Mouse (Mus musculus) brain, adult 2 months (tissue): Measurements from ENCODE around the gene Numb.
"Not testable (repeated sequence)": the region's sequence is repeated elsewhere in the genome, so short reads cannot be mapped to it uniquely, and the experiment has no call there.

ENCODE experiments used
- DNase-seq: peaks from one replicate; pipeline ENCODE4 v3.0.0; 2011; ENCODE audit warnings: low read depth, low spot score

The Numb gene

GRCm38 (mm10) chr12:83922724-83923485, 1.2 kb upstream of the Numb start:
- DNase-seq, result peak; percentile 37

GRCm38 (mm10) chr12:83920721-83921441, 853 bp downstream of the Numb start:
- no peak for DNase-seq

GRCm38 (mm10) chr12:83916884-83917283, 4.8 kb downstream of the Numb start:
- DNase-seq, result peak; percentile 77

DNA sequence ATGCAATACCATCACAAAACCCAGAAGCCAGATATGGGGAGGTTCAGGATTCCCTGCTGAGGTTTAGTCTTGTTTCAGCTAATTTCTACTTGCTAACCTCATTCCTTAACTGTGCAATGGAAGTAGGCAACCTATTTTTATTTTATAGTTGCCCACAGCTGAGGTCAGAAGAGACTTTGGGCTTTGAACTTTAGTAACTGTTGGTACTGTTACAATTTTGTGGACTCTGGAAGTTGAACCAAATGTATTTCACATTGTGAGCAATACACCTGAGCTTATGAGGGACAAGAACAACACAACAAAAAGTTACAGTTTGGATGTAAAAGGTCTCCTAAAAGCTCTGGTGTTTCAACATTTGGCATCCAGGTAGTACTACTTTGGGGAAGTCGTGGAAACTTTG, 6.9 kb downstream of the Numb start:
- no peak for DNase-seq

GRCm38 (mm10) chr12:83914202-83914740, 7.5 kb downstream of the Numb start:
- DNase-seq, result peak; percentile 92

GRCm38 (mm10) chr12:83910451-83910850, 11.3 kb downstream of the Numb start:
- no peak for DNase-seq

GRCm38 (mm10) chr12:83892926-83893325, 28.8 kb downstream of the Numb start:
- no peak for DNase-seq

- DNase-seq, result no peak
Measured at GRCm38 (mm10) chr12:83891278-83891677, 30.5 kb downstream of the Numb start.

DNA sequence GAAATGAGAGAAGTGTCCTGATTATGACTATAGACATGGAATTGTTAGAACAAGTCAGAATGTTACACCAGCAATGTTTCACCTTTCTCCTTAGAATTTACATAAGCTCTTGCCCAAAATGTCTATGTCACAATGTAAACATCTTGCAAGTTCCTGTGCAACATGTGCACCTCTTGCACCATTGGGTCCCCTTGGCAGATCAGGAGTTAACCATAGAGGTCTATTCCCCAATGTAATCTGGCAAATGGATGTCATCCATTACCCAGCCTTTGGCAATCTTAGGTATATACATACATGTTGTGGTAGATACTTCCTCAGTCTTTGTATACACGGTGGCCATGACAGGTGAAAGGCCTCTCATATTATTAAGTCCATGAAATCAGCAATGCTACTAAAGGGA, 32.6 kb downstream of the Numb start:
- no peak for DNase-seq

- DNase-seq, result peak; percentile 90
Measured at GRCm38 (mm10) chr12:83885516-83886285, 36.0 kb downstream of the Numb start.

DNA sequence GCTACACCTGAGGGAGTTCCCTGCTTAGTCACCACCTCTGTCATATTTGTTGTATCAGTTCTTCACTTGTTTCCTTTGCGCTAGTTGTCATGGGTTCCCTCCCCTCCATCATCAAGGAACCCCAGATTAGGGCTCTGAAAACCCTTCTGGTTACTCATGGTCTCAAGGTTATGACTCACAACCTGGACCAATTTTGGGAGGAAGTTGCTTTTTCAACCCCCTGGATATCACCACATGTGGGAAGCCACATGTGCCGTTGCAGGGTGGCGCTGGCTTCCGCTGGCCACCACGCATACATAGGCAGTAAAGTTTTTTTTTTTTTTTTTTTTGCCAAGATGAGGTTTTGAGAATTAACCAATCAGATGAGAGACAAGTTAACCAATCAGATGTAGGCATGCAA, 36.7 kb downstream of the Numb start:
- not testable (repeated sequence) for DNase-seq

- peak; percentile 73 for DNase-seq
Measured at GRCm38 (mm10) chr12:83882503-83882902, 39.2 kb downstream of the Numb start.

- no peak for DNase-seq
Measured at GRCm38 (mm10) chr12:83882088-83882487, 39.6 kb downstream of the Numb start.

DNA sequence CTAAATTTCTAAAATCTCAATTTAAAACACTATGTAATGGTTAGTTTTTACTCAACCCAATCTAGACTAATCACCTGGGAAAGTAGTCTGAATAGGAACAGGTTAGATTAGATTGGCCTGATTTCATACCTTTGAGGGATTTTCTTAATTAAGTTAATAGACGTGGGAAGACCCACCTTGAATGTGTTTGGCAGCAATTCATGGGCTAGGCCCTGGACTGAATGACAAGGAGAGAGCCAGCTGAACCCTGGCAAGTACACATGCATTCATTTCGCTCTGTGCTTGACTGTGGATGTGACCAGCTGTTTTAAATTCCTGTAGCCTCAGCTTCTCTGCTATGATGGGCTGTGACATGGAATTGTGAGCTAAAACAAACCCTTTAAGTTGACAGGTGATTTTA, 40.8 kb downstream of the Numb start:
- DNase-seq, result no peak

- DNase-seq, result no peak
Measured at GRCm38 (mm10) chr12:83875097-83875496, 46.6 kb downstream of the Numb start.

DNA sequence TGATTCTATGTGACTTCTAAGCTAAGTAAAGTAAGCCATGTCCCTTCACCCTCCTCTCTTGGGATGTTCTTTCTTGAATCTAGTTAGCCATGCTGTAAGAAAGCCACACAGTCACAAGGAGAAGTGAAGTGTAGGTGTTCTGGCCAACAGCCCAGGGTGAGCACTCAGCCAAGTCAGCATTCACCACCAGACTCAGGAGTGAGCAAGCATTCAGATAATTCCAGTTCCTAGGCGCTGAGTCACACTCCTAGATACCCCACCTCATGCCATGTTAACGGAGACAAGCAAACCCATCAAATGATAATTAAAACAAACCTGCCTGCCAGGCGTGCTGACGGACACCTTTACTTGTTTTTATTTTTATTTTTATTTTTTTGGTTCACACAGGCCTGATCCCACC, 47.1 kb downstream of the Numb start:
- DNase-seq, result peak; percentile 96

DNA sequence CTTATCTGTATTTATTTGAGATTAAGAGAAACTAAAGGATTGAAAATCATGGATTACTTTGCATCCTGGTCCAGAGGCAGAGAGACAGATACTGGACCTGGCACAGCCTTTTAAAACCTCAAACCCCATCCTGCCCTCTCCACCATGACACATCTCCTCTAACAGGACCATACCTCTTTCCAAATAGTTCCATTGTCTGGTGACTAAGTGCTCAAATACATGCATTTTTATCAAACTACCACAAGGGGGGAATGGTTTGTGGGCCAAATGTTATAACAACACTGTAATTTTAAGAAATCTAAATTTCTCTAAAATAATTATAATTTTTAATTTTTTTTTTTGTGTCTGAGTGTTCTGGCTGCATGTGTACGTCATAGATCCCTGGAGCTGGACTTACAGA, 57.2 kb downstream of the Numb start:
- DNase-seq, result no peak

GRCm38 (mm10) chr12:83861880-83862279, 59.9 kb downstream of the Numb start:
- DNase-seq, result no peak

- DNase-seq, result no peak
Measured at GRCm38 (mm10) chr12:83860688-83861087, 61.0 kb downstream of the Numb start.

DNA sequence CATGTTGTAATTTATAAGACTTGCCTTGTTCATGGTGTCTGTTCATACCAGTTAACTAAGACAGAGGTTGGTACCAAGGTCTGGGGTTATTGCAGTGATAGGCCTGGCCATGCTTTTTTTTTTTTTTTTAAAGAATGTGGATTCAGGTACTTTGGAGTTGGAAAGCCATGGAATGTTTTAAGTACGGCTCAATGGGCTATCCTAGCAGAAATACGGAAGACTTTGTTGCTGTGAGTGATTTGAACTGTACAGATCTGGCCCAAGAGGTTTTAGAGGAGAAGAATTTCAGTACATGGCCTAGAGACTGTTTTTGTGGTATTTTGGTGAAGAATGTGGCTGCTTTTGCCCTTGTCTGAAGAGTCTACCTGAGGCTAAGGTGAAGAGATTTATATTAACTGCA, 63.7 kb downstream of the Numb start:
- no peak for DNase-seq

GRCm38 (mm10) chr12:83855211-83855610, 66.5 kb downstream of the Numb start:
- DNase-seq, result no peak

- no peak for DNase-seq
Measured at GRCm38 (mm10) chr12:83854281-83854680, 67.5 kb downstream of the Numb start.
